Mouse (Mus musculus): ENCODE measurements around the gene C77080.

DNA sequence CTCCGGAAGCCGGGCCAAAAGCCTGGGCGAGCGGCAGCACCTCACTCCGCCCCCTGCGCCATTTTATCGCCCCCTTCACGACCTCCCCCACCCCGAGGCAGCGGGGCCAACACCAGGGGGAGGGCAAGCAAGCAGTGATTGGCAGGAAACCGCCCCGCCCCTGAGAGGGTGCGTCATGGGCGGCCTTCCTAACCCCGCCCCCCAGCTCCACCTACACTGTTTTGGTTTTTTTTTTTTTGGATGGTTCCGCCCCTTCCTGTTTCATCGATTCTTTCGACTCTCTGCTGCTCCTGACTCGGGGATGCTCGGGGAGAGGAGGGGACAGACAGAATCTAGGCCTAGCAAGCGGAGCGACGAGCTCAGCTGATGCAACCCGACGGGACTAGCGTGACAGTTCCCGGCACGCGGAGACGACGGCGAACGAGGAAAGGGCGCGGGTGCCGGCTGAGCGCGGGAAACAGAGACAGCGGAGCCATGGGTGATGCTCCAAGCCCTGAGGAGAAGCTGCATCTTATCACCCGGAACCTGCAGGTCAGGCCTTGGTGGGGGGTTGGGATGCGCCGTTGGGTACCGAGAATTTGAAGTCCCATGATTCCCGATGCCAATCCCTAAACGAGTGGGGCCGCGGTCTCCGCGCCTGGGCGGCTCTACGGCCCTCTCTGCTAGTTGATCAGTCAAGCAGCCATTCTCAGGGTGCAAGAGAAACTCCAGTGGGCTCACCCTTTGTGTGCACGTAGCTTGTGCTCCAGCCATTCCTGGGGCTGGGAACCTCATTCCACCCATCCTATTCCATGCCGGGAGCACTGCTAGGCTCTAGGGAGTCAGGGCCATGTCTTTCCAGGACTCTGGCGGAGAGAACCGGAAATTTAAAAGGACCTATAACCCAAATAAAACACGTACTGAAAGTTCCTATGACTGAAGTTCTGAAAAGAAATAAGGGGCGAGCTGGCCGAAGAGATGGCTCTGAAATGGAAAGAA lies 71.4 kb downstream of the C77080 start, which contains the start of the genes S100pbp and Yars:
- TF ChIP-seq CTCF (IDR thresholded peaks at IDR 0.05; ENCODE audit: low read depth) (peak; percentile 57; the same call in 1 of the 2 replicates), EP300 (IDR thresholded peaks at IDR 0.05; ENCODE audit: low read depth) (peak; percentile 54)

Data from liver, embryonic 14.5 days (tissue).